Mouse (Mus musculus) embryonic stem cell, embryonic (primary cell): ENCODE measurements around the gene Itgb1bp1.

Source experiments
- CTCF ChIA-PET, 4 experiments: fragments of 300-600 bp in 2 of 4; fragments of 350-600 bp in 2 of 4; sonication (Branson Sonifier 250); formaldehyde crosslinking; loops; one replicate each; lab custom pipeline; 2022; ENCODE audit warnings: inconsistent platforms in 2 of 4; lab: Charles Lee
- POLR2A ChIA-PET, 4 experiments: fragments of 300-600 bp in 2 of 4; fragments of 350-600 bp in 2 of 4; sonication (Branson Sonifier 250); formaldehyde crosslinking; loops; one replicate each; lab custom pipeline; 2022; ENCODE audit warnings: antibody characterized with exemption in 4 of 4, inconsistent platforms in 1 of 4; lab: Charles Lee

Itgb1bp1 gene

DNA sequence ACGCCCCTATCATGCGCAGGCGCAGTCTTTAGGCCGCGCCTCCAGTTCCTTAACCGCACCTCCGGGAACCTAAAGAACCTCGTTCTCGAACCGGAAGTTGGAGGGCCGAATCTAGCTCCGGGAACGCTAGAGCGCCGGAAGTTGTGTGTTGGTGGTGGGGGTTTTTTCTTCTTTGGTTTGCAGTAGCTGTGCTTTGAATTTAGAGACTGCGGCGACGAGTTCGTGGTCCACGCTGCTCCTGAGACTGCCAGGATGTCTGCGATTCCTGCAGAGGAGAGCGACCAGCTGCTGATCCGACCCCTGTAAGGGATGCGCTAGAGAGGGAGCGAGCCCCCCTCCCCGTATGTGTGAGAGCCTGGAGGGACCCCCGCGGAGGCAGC lies at the start of gene Itgb1bp1:
TSS of gene Itgb1bp1 (minus strand) at position 42 of the 380 bp plus-strand sequence.
- ChIA-PET POLR2A (interaction anchor here in 3 of 4 experiments (0.6 to 8.2 kb wide), 56 partner anchors 8 to 372 kb away, joined by 3 to 78 read pairs (median 4); partner anchors contain the start of genes Iah1 (in 3 of the 3), Ywhaq (in 3 of the 3) and Adam17 (in 2 of the 3)), CTCF (interaction anchor here in 3 of 4 experiments (0.6 to 1.7 kb wide), 10 partner anchors 12 to 174 kb away, joined by 3 to 5 read pairs (median 4); partner anchors contain the start of genes Adam17 (in 1 of the 3) and Iah1 (in 1 of the 3))

DNA sequence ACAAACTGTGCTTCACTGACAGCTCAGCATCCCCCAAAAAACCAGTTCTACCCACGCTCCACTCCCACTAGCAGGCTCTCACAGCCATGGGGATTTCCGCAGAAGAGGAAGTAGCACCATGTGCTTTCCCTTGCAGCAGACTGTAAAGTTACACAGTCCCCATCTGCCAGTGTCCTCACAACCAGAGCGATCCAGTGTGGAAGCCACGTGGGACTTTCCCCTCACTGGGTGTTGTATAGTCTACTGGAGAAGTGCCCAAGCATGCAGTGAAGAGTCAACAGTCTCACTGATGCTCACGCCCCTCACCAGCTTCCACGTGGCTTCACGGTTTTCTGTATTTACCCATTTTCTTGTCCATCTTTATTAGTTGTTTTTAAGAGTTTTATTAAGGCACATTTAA lies 49.8 kb upstream of the Itgb1bp1 start:
- ChIA-PET CTCF (no interaction called here), POLR2A (interaction anchor here in 2 of 4 experiments (0.6 to 2.0 kb wide), 4 partner anchors 9 to 131 kb away, joined by 3 to 6 read pairs (median 4); partner anchors contain the start of gene Adam17 (in 1 of the 2))

DNA sequence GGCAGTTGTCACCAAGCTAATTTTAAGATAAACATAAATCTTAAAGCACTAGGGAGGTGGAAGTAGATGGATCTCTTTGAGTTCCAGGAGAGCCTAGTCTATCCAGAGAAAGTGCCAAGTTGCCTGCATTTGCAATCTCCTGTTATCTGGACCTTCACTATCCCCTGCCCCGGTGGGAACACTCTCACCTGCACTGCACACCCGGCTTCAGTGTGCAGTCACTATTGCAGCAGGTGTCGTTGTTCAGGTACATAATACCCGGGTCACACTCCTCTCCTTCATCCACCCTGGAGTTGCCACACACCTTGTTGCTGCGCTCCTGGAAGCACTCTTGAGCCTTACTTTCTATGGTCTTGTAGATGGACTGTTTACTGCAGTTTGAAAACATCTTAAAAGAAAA lies 47.7 kb upstream of the Itgb1bp1 start:
- ChIA-PET POLR2A (interaction anchor here in 1 of 4 experiments (1.9 kb wide), 1 partner anchor 17 kb away, joined by 6 read pairs; no protein-coding TSS in a partner anchor), CTCF (no interaction called here)

DNA sequence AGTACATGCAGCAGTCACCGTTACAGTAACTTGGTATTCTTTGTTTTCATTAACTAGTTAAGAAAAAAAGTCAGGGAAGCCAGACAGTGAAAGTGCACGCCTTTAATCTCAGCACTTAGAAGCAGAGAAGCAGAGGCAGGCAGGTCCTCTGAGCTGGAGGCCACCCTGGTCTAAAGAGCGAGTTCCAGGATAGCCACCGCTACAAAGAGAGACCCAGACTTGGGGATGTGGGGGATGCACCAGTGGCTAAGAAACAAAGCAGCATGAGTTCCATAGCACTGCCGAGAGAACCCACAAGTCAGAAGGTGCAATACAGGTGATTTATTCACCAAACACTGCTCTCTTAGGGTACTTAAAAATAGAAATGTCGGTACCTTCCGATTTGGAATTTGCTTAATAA lies 46.9 kb upstream of the Itgb1bp1 start:
- ChIA-PET CTCF (no interaction called here), POLR2A (interaction anchor here in 1 of 4 experiments (1.9 kb wide), 1 partner anchor 16 kb away, joined by 6 read pairs; no protein-coding TSS in a partner anchor)

DNA sequence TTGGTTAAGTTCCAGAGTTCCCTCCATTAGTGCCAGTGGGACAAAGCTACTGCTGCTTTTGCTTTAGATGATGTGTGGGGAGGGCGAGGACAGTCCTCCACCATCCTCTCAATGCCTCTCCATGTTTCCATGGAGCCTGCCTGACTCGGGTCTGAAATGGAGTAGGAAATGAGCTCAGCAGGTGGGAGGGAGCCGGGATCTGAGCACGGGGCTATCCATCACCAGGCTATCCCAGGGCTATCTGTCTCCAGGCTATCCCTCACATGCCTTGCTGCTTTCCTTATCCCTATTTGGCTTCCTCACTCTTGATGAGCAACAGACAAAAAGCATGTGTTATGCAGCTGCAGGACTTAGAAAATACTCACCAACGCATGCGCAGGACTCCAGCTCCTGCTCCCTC lies 45.6 kb upstream of the Itgb1bp1 start:
- POLR2A ChIA-PET = interaction anchor here in 1 of 4 experiments (0.7 to 3.9 kb wide), 4 partner anchors 15 to 164 kb away, joined by 3 to 24 read pairs (median 4); partner anchors contain the start of gene Iah1
- CTCF ChIA-PET = no interaction called here

DNA sequence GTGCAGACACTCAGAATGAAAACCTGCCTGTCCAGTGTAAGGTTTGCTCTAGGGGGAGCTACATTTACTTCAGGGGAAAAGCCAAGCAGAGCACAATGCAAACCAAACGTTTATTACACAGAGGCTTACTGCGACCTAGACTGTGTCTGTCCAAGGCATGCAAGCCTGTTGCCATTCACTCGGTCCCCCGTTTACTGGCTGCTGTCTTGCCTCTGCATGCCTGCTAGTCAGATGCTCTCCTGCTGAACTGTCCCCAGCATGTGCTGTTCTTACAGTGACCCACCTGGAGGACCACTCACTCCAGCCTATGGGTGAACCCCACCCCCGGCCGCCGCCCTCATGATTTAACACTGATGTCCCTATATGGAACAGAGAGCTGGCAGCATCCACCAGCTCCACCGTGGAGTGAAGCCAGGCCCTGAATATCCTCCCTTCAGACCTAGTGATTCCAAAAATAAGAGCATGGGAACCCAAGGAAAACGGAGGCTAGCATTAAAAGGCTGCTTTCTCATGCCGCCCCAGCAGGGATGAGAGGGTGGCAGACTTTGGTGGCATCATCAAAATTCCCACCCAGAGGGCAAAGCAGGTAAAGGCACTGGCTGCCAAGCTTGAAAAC lies 45.0 kb upstream of the Itgb1bp1 start:
- POLR2A ChIA-PET = interaction anchor here in 2 of 4 experiments (1.1 to 3.9 kb wide), 6 partner anchors 14 to 164 kb away, joined by 3 to 24 read pairs (median 5); partner anchors contain the start of gene Iah1 (in 2 of the 2)
- CTCF ChIA-PET = interaction anchor here in 3 of 4 experiments (0.6 to 1.2 kb wide), 3 partner anchors 13 to 645 kb away, joined by 3 to 4 read pairs (median 3); partner anchors contain the start of gene Iah1 (in 1 of the 3)

DNA sequence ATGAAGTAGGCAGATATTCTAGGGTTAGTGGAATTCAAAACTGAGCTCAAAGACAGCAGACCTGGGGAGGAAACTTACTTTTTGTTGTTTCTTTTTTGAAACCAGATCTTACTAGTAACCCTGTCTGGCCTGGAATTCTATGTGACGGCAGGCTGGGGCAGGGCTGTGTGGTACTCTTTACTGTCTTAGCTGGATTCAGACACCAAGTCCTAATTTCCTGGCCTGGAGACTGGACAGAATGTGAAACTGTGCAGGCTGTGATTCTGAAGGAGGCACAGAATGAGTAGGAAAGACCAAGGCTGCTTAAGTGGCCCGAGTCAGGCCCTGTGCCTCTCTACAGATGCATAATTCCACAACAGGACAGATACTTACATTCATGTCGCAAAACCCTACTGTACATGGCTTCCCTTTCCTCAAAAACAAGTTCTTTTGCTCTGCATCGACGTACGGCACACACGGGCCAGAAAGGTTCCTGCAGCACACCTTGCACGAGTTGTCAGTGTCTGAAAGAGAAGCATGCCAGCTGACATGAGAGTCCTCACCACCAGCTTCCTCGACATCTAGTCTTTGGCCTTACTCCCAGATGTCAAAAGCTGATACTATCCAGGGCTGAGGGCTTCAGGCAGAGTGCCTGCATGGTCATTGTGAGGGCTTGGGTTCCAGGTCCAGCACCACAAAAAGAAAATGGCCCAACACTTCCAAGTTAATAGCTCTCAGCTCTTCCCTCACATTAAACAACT lies 43.7 kb upstream of the Itgb1bp1 start:
- POLR2A ChIA-PET = interaction anchor here in 3 of 4 experiments (0.6 to 3.9 kb wide), 12 partner anchors 9 to 163 kb away, joined by 3 to 24 read pairs (median 4); partner anchors contain the start of genes Iah1 (in 2 of the 3) and Itgb1bp1 (in 1 of the 3)
- CTCF ChIA-PET = interaction anchor here in 3 of 4 experiments (0.6 to 2.0 kb wide), 5 partner anchors 10 to 196 kb away, joined by 3 to 6 read pairs (median 4); partner anchors contain the start of gene Iah1 (in 1 of the 3)

DNA sequence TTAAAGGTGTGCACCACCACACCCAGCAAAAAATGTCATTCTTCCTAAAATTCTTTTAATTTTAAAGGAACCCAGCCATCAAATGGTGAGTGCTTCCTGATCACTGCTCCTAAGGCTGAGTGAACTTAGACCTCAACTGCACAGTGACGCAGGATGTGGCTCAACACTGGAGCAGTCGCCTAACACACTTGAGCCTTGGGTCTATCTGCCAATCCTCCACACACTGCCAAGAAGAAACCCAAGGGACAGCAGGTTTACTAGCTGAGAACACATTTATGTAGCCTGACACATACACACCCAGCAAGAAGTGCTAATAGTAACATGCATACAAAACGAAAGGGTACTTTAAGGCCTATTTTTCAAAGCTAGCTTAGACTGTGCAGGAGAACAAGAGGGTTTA lies 40.2 kb upstream of the Itgb1bp1 start:
- CTCF ChIA-PET = interaction anchor here in 1 of 4 experiments (0.6 kb wide), 1 partner anchor 47 kb away, joined by 3 read pairs; the partner anchor contains the start of gene Adam17
- POLR2A ChIA-PET = interaction anchor here in 2 of 4 experiments (0.8 to 3.4 kb wide), 5 partner anchors 9 to 61 kb away, joined by 3 to 19 read pairs (median 6); partner anchors contain the start of gene Iah1 (in 2 of the 2)

DNA sequence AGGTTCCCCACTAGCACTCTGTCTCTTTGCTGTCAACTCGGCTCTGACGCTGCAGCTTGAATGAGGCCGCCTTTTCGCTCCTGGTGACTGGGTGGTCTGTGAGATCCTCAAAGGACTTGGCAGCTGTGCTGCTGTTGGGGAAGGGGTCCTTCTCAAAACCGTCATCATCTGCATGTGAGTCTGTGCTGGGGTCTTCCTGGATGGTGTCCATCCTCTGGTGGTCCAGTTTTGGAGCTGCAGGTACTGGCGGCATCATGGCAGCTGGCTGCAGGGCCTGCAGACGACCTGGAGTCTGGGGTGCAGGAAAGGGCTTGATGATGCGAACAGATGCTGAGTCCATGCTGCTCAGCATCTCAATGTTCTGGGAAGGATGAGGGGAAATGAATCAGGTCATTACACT lies 39.2 kb upstream of the Itgb1bp1 start:
- CTCF ChIA-PET = interaction anchor here in 1 of 4 experiments (1.2 kb wide), 1 partner anchor 8 kb away, joined by 4 read pairs; no protein-coding TSS in a partner anchor
- POLR2A ChIA-PET = interaction anchor here in 3 of 4 experiments (0.6 to 3.4 kb wide), 5 partner anchors 8 to 36 kb away, joined by 3 to 19 read pairs (median 4); partner anchors contain the start of gene Iah1 (in 2 of the 3)

DNA sequence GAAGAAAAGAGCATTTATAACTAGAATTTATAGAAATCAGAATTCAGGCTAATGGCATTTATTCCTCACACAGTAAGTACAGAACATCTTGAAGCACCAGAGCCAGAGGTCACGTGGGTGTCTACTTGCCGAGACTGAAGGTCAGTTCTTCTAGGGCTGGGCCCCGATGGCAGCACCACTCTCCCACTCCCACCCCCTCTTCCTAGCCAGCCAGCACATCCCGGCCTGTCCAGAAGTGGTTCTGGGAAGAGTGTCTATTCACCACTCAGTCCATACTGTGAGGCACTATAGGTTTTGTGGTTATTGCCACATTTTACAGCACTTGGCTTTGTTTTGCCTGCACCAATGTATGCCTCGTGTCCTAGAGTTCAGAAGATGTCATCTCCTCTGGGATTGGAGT lies 38.0 kb upstream of the Itgb1bp1 start:
- CTCF ChIA-PET = no interaction called here
- POLR2A ChIA-PET = no interaction called here

DNA sequence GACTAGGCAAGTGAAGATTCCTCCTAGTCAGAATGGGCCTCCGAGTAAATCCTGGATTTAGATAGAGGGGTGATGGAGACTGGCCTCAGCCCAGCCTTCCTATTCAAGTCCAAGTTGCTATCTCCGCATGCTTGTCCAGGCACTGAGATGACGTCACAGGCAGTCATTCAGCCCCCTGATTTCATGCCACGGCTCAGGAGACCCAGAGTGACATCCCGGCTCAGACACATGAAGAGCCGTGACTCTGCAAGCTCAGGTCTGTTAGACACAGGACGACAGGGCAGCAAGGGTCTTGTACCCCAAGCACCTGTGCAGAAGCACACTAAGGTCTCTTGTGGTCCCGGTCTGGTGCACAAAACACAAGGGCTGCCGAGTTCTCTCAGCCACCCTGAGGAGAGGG lies 36.8 kb upstream of the Itgb1bp1 start:
- CTCF ChIA-PET = no interaction called here
- POLR2A ChIA-PET = interaction anchor here in 3 of 4 experiments (0.6 to 1.0 kb wide), 5 partner anchors 9 to 95 kb away, joined by 3 read pairs; partner anchors contain the start of genes Ywhaq (in 2 of the 3) and Itgb1bp1 (in 1 of the 3)

DNA sequence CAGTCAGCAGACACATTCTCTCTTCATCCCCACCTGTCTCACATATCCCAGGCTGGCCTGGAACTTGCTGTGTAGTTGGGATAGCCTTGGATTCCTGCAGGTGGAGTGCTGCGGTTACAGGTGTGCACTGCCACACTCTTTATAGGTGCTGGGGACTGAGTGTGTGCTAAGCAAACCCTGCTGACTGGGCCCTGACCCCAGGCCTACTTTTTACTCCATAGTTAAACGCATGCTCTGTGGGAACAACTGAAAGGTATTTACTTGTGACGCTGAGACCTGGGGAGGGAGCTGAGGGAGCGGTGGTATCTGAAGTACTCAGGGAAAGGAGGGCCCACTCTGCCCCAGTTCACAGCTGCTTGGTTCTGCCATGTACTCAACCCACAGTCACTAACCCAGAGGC lies 36.2 kb upstream of the Itgb1bp1 start:
- POLR2A ChIA-PET = interaction anchor here in 1 of 4 experiments (1.4 kb wide), 1 partner anchor 10 kb away, joined by 8 read pairs; no protein-coding TSS in a partner anchor

DNA sequence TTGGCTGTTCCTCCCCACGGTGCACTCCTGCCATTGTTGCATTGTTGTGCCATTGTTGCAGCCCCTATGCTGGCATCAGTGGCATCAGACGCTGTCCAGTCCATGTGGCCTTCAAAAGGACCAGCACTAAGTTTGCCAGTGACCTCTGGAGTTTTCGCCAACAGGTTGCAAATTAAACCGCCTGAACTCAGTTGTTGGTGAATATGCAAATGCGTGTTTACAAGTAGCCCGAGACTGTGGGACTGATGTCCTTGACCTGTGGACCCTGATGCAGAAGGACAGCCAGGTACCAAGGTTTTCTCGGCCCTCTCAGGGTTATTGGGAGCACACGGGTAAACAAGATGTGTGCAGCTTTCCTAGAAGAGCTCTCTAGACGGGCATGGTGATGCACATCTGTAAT lies 35.1 kb upstream of the Itgb1bp1 start:
- POLR2A ChIA-PET = interaction anchor here in 2 of 4 experiments (1.3 to 8.3 kb wide), 3 partner anchors 8 to 16 kb away, joined by 3 to 47 read pairs (median 8); no protein-coding TSS in a partner anchor
- CTCF ChIA-PET = interaction anchor here in 1 of 4 experiments (0.9 kb wide), 1 partner anchor 203 kb away, joined by 3 read pairs; no protein-coding TSS in a partner anchor

More for the DNA sequence above, 36.2 kb upstream of the Itgb1bp1 start:
- CTCF ChIA-PET = no interaction called here

DNA sequence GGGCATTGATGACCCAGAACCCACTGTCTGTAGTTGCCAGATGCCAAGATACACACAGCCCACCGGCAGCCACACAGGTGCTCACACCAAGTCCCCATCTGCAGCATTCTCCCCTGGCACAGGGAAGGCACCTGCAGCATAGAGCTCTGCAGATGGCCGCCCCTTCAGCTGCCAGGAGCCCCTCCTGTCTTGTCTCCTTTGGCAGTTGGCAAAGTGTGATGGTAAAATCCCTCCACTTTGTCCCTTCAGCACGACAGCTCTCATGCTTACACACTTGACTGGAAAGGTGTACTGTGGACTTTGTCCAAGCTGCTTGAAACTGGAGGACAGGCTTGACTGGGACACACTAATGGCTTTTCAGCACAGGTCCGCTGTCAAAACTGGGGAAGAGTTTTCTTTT lies 34.2 kb upstream of the Itgb1bp1 start:
- CTCF ChIA-PET = interaction anchor here in 2 of 4 experiments (0.6 to 0.9 kb wide), 3 partner anchors 9 to 204 kb away, joined by 3 to 5 read pairs (median 5); no protein-coding TSS in a partner anchor
- POLR2A ChIA-PET = interaction anchor here in 2 of 4 experiments (0.8 to 8.3 kb wide), 4 partner anchors 8 to 53 kb away, joined by 3 to 47 read pairs (median 3); partner anchors contain the start of gene Adam17 (in 1 of the 2)

DNA sequence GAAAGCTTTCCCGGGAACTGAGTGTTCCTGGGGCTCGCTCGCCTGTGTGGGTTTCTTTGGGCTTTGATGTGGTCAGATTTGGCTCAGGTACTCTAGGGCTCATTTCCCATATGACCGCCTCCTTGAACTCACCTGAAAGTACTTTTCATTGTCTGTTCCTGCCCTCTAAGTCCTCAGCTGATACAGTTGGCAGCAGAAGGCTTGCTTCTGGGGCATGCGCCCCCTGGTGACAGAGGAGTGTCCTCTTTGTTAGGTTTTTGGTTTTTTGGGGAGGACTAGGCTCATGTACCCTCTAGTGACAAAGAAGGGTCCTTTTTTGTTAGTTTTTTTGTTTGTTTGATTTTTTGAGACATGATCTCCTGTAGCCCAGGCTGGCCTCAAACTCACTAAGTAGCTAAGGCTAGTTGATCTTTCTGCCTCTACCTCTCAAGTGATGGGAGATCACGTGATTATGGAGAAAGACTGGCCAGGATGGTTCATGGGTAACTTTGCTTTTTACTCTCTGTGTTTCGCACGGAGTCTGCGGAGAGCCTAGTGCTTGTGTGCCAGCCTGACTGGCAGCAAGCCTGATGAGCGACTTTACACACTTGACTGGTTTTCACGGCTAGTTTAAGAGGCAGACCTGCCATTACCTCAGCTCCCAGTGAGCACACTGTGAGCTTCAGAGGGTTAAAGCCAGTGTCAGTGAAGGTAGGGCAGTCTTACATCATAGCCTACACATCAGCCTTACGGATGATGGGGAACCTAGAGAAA lies 32.2 kb upstream of the Itgb1bp1 start:
- POLR2A ChIA-PET = interaction anchor here in 3 of 4 experiments (0.5 to 8.7 kb wide), 14 partner anchors 8 to 206 kb away, joined by 3 to 78 read pairs (median 6); partner anchors contain the start of genes Cpsf3 (in 2 of the 3), Itgb1bp1 (in 2 of the 3) and Adam17 (in 1 of the 3)
- CTCF ChIA-PET = interaction anchor here in 3 of 4 experiments (0.6 to 2.1 kb wide), 13 partner anchors 9 to 207 kb away, joined by 3 to 6 read pairs (median 4); partner anchors contain the start of genes Adam17 (in 1 of the 3) and Itgb1bp1 (in 1 of the 3)

DNA sequence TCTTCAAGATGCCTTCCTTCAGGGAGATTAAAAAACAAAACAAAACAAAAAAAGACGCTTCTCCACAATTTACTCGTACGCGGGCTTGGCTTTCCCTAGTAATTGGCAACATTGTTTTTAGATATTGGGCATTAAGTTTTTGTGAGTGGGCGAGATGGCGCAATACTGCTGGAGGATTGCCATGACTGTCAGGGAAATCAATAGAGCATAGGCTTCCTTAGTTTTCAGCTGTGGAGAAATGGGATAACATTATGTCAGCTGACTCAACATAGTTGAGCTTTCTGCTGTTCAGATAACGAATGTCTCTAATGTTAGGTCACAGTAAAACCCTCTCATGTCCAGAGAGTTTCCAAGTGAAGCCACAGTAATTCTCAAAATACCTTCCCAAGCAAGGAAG lies 30.8 kb upstream of the Itgb1bp1 start:
- ChIA-PET POLR2A (interaction anchor here in 3 of 4 experiments (0.6 to 8.7 kb wide), 47 partner anchors 9 to 253 kb away, joined by 3 to 78 read pairs (median 4); partner anchors contain the start of genes Itgb1bp1 (in 3 of the 3), Cpsf3 (in 2 of the 3), Adam17 (in 1 of the 3) and Ywhaq (in 1 of the 3)), CTCF (interaction anchor here in 3 of 4 experiments (0.6 to 2.1 kb wide), 7 partner anchors 8 to 205 kb away, joined by 3 to 6 read pairs (median 4); partner anchors contain the start of gene Itgb1bp1 (in 1 of the 3))
